Comparison of ENCODE assay signal across 23 mouse cellular contexts in the genomic region with DNA sequence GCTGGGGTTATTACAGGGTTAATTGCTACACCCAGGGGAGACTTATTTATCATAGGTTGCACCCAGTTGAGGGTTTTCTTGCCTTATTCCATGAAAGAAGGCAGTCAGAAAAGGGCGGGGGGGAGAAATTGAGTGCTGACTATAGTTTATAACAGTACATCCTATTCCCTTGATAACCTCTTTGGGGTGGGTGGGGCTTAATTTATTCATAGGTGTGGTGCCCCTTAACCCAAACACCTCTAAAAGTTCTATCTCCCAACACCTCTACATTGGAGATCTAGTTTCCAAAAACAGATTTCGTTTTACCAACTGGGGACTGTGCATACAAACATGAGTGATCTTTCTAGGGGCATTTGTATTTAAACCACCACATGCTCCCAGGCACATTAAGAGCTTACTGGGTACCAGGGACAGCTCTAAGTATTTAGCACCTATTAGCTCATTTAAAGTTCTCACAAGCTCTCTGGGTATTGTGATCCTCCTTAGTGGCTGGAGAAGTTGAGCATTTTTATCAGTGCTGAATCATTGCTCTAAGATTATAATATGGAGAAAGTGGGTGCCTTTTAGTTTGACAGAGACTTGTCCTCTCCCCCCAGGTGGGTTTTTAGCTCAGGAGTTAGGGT. TPM values are rescaled to one million over a fixed set of nuclear protein-coding genes. Genes with fewer than 3 reads are reported as not detected.
A peak's percentile ranks its signal among the peaks of the same experiment; 100 is the strongest.
DNase-seq lines count a peak whose midpoint lies in the region; ATAC-seq and TF ChIP-seq lines count a peak whose summit lies in the region.
"Had no signal": no experiment of that assay in that cellular context is flagged by ENCODE, and none has a peak within 500 bp of the region (broad histone marks: within the 10 kb centered on the region; RNA-seq: fewer than 3 reads in every experiment).

No protein-coding gene starts in this region.

- H3K27ac ChIP-seq in forebrain, embryonic 15.5 days (replicated peaks), result peak overlapping the region; percentile 86; the same call in 1 of the 2 replicates
- H3K27ac ChIP-seq in forebrain, embryonic 14.5 days (ENCODE audit: low read depth, low read length), result no peak overlapping the region
- H3K27ac ChIP-seq in limb, embryonic 13.5 days, result peak overlapping the region; percentile 34; the same call in 1 of the 2 replicates
- no peak overlapping the region for H3K27ac ChIP-seq in limb, embryonic 10.5 days
- H3K27ac ChIP-seq in stomach, embryonic 15.5 days, result peak overlapping the region; percentile 68; the same call in 1 of the 2 replicates
- H3K27ac ChIP-seq in stomach, postnatal 0 days (replicated peaks), result no peak overlapping the region
- peak overlapping the region; percentile 82; the same call in 1 of the 2 replicates for H3K27ac ChIP-seq in neural tube, embryonic 15.5 days (replicated peaks)
- H3K27ac ChIP-seq: neural tube, embryonic 12.5 days had no signal

- no peak overlapping the region for H3K9ac ChIP-seq in forebrain, embryonic 15.5 days (replicated peaks)
- no peak overlapping the region for H3K9ac ChIP-seq in forebrain, embryonic 14.5 days (ENCODE audit: low read length)
- no peak overlapping the region for H3K9ac ChIP-seq in limb, embryonic 13.5 days
- no peak overlapping the region for H3K9ac ChIP-seq in stomach, embryonic 15.5 days
- H3K9ac ChIP-seq in stomach, postnatal 0 days (ENCODE audit: low read length), result no peak overlapping the region
- no peak overlapping the region for H3K9ac ChIP-seq in neural tube, embryonic 15.5 days (replicated peaks)
- H3K9ac ChIP-seq: embryonic facial prominence, embryonic 15.5 days; heart, embryonic 12.5 days; limb, embryonic 12.5 days; neural tube, embryonic 12.5 days had no signal

- H3K27me3 ChIP-seq in forebrain, embryonic 15.5 days, result no peaks in the 10 kb centered on the region
- H3K27me3 ChIP-seq in forebrain, embryonic 14.5 days (replicated peaks; ENCODE audit: control insufficient read depth, insufficient read depth, low read length), result no peaks in the 10 kb centered on the region
- no peaks in the 10 kb centered on the region for H3K27me3 ChIP-seq in limb, embryonic 13.5 days
- H3K27me3 ChIP-seq in limb, embryonic 10.5 days (ENCODE audit: low read depth, poor library complexity, severe bottlenecking), result no peaks in the 10 kb centered on the region
- no peaks in the 10 kb centered on the region for H3K27me3 ChIP-seq in stomach, embryonic 15.5 days (replicated peaks)
- no peaks in the 10 kb centered on the region for H3K27me3 ChIP-seq in stomach, postnatal 0 days (ENCODE audit: control insufficient read depth, insufficient read depth, low read length)
- no peaks in the 10 kb centered on the region for H3K27me3 ChIP-seq in neural tube, embryonic 15.5 days (replicated peaks)
- H3K27me3 ChIP-seq: embryonic facial prominence, embryonic 15.5 days; heart, embryonic 12.5 days; limb, embryonic 12.5 days; neural tube, embryonic 12.5 days had no signal

- no peak overlapping the region for H3K4me2 ChIP-seq in forebrain, embryonic 15.5 days (replicated peaks)
- no peak overlapping the region for H3K4me2 ChIP-seq in forebrain, embryonic 14.5 days (ENCODE audit: low read length)
- no peak overlapping the region for H3K4me2 ChIP-seq in limb, embryonic 13.5 days (replicated peaks)
- no peak overlapping the region for H3K4me2 ChIP-seq in stomach, embryonic 15.5 days
- no peak overlapping the region for H3K4me2 ChIP-seq in stomach, postnatal 0 days (replicated peaks; ENCODE audit: low read depth)
- H3K4me2 ChIP-seq in neural tube, embryonic 15.5 days, result no peak overlapping the region
- H3K4me2 ChIP-seq: embryonic facial prominence, embryonic 15.5 days; heart, embryonic 12.5 days; limb, embryonic 12.5 days; neural tube, embryonic 12.5 days had no signal

- no peak for ATAC-seq in forebrain, embryonic 15.5 days (replicated peaks)
- no peak for ATAC-seq in forebrain, embryonic 14.5 days
- no peak for ATAC-seq in limb, embryonic 13.5 days (ENCODE audit: low FRiP score, low read depth)
- ATAC-seq in stomach, embryonic 15.5 days (ENCODE audit: insufficient read depth, low FRiP score, low read depth), result no peak
- ATAC-seq in stomach, postnatal 0 days (ENCODE audit: low FRiP score, low TSS enrichment), result no peak
- no peak for ATAC-seq in neural tube, embryonic 15.5 days (ENCODE audit: low FRiP score)
- ATAC-seq: hindbrain, embryonic 16.5 days; intestine, embryonic 16.5 days had no signal

- TF ChIP-seq CTCF in stomach, postnatal 0 days (IDR thresholded peaks at IDR 0.05; ENCODE audit: low read depth), result no peak

- no peaks in the 10 kb centered on the region for H3K36me3 ChIP-seq in forebrain, embryonic 15.5 days
- no peaks in the 10 kb centered on the region for H3K36me3 ChIP-seq in forebrain, embryonic 14.5 days (ENCODE audit: control insufficient read depth, insufficient read depth, low read length)
- H3K36me3 ChIP-seq in limb, embryonic 13.5 days, result no peaks in the 10 kb centered on the region
- no peaks in the 10 kb centered on the region for H3K36me3 ChIP-seq in limb, embryonic 10.5 days
- H3K36me3 ChIP-seq in stomach, embryonic 15.5 days, result no peaks in the 10 kb centered on the region
- no peaks in the 10 kb centered on the region for H3K36me3 ChIP-seq in stomach, postnatal 0 days (ENCODE audit: control insufficient read depth, insufficient read depth, low read length)
- no peaks in the 10 kb centered on the region for H3K36me3 ChIP-seq in neural tube, embryonic 15.5 days
- H3K36me3 ChIP-seq: embryonic facial prominence, embryonic 15.5 days; heart, embryonic 12.5 days; limb, embryonic 12.5 days; neural tube, embryonic 12.5 days had no signal

- H3K9me3 ChIP-seq in forebrain, embryonic 15.5 days, result no peaks in the 10 kb centered on the region
- H3K9me3 ChIP-seq in forebrain, embryonic 14.5 days (replicated peaks; ENCODE audit: control insufficient read depth, low read length), result no peaks in the 10 kb centered on the region
- no peaks in the 10 kb centered on the region for H3K9me3 ChIP-seq in limb, embryonic 13.5 days
- H3K9me3 ChIP-seq in limb, embryonic 10.5 days (replicated peaks), result no peaks in the 10 kb centered on the region
- H3K9me3 ChIP-seq in stomach, embryonic 15.5 days, result no peaks in the 10 kb centered on the region
- no peaks in the 10 kb centered on the region for H3K9me3 ChIP-seq in stomach, postnatal 0 days (ENCODE audit: control insufficient read depth, low read length)
- no peaks in the 10 kb centered on the region for H3K9me3 ChIP-seq in neural tube, embryonic 15.5 days (replicated peaks)
- H3K9me3 ChIP-seq: embryonic facial prominence, embryonic 15.5 days; heart, embryonic 12.5 days; limb, embryonic 12.5 days; neural tube, embryonic 12.5 days had no signal

- no peak for DNase-seq in forebrain, embryonic 14.5 days (ENCODE audit: low spot score)
- no peak for DNase-seq in limb, embryonic 10.5 days (ENCODE audit: low spot score)
- no peak for DNase-seq in stomach, postnatal 0 days (ENCODE audit: low spot score)
- DNase-seq in kidney, adult 9 months, result no peak
- DNase-seq: adrenal gland, adult 2 months; cerebellum, adult 18-20 months; cerebellum, postnatal 14 days; gastrocnemius, adult 2 months; heart, postnatal 4 days; kidney, postnatal 25 days; layer of hippocampus, postnatal 36 days; lung, postnatal 4 days; midbrain, embryonic 14.5 days had no signal

- H3K4me1 ChIP-seq in forebrain, embryonic 15.5 days, result peaks cover 25% of the 10 kb centered on the region
- peaks cover 5% of the 10 kb centered on the region; the same call in 1 of the 2 replicates for H3K4me1 ChIP-seq in forebrain, embryonic 14.5 days (ENCODE audit: control insufficient read depth, insufficient read depth, low read length)
- peaks cover 6% of the 10 kb centered on the region; the same call in 1 of the 2 replicates for H3K4me1 ChIP-seq in limb, embryonic 13.5 days
- H3K4me1 ChIP-seq in limb, embryonic 10.5 days, result peaks cover 4% of the 10 kb centered on the region
- no peaks in the 10 kb centered on the region for H3K4me1 ChIP-seq in stomach, embryonic 15.5 days
- H3K4me1 ChIP-seq in stomach, postnatal 0 days (replicated peaks; ENCODE audit: control insufficient read depth, insufficient read depth), result no peaks in the 10 kb centered on the region
- peaks cover 16% of the 10 kb centered on the region for H3K4me1 ChIP-seq in neural tube, embryonic 15.5 days
- H3K4me1 ChIP-seq: neural tube, embryonic 12.5 days had no signal

- H3K4me3 ChIP-seq in forebrain, embryonic 15.5 days, result no peak overlapping the region
- H3K4me3 ChIP-seq in forebrain, embryonic 14.5 days (ENCODE audit: low read depth, low read length), result no peak overlapping the region
- H3K4me3 ChIP-seq in limb, embryonic 13.5 days, result no peak overlapping the region
- no peak overlapping the region for H3K4me3 ChIP-seq in limb, embryonic 10.5 days
- no peak overlapping the region for H3K4me3 ChIP-seq in stomach, embryonic 15.5 days (replicated peaks)
- H3K4me3 ChIP-seq in stomach, postnatal 0 days (ENCODE audit: low read depth, low read length), result no peak overlapping the region
- H3K4me3 ChIP-seq in neural tube, embryonic 15.5 days (replicated peaks), result no peak overlapping the region
- H3K4me3 ChIP-seq: embryonic facial prominence, embryonic 15.5 days; gastrocnemius, adult 2 months; heart, embryonic 12.5 days; limb, embryonic 12.5 days; neural tube, embryonic 12.5 days had no signal

- 61% methylated on average over 2 of the region's 2 CpGs for WGBS in forebrain, embryonic 15.5 days
- WGBS in forebrain, embryonic 14.5 days, result 71% methylated on average over 2 of the region's 2 CpGs
- WGBS in limb, embryonic 13.5 days, result 71% methylated on average over 2 of the region's 2 CpGs
- 74% methylated on average over 2 of the region's 2 CpGs for WGBS in limb, embryonic 10.5 days
- WGBS in stomach, embryonic 15.5 days, result 69% methylated on average over 2 of the region's 2 CpGs
- 57% methylated on average over 2 of the region's 2 CpGs for WGBS in stomach, postnatal 0 days
- 69% methylated on average over 2 of the region's 2 CpGs for WGBS in neural tube, embryonic 15.5 days

- no peak for TF ChIP-seq EP300 in stomach, postnatal 0 days (optimal IDR thresholded peaks at IDR 0.05)

RNA-seq across cellular contexts. Expression of gene Tex14, which starts 23.3 kb away (rescaled TPM):
- polyA plus RNA-seq in forebrain, embryonic 15.5 days (2015; fragmentation: Nextera tagmentation; extraction: Ambion mirVana), result 0.31 TPM in 1 of 2 replicates, not detected in the other
- polyA plus RNA-seq in forebrain, embryonic 14.5 days (2014; fragmentation: Nextera tagmentation; extraction: Ambion mirVana), result 0.21 and 0.24 TPM in 2 replicates
- 0.93 and 1.3 TPM in 2 replicates for polyA plus RNA-seq in limb, embryonic 13.5 days (2015; fragmentation: Nextera tagmentation; extraction: Ambion mirVana)
- polyA plus RNA-seq in limb, embryonic 10.5 days (2016; fragmentation: Nextera tagmentation; extraction: Ambion mirVana), result 0.16 and 0.33 TPM in 2 replicates
- 0.46 and 0.59 TPM in 2 replicates for polyA plus RNA-seq in stomach, embryonic 15.5 days (2015; fragmentation: Nextera tagmentation; extraction: Ambion mirVana)
- polyA plus RNA-seq in stomach, postnatal 0 days (2015; fragmentation: Nextera tagmentation; extraction: Ambion mirVana), result 0.98 and 1.6 TPM in 2 replicates
- polyA plus RNA-seq in neural tube, embryonic 15.5 days (2015; fragmentation: Nextera tagmentation; extraction: Ambion mirVana), result 0.86 and 0.92 TPM in 2 replicates

RNA-seq across cellular contexts. Expression of gene Rad51c, which starts 23.4 kb away (rescaled TPM):
- polyA plus RNA-seq in forebrain, embryonic 15.5 days (2015; fragmentation: Nextera tagmentation; extraction: Ambion mirVana), result 6.6 and 7.2 TPM in 2 replicates
- 4.5 and 8.1 TPM in 2 replicates for polyA plus RNA-seq in forebrain, embryonic 14.5 days (2014; fragmentation: Nextera tagmentation; extraction: Ambion mirVana)
- 10.0 and 10.2 TPM in 2 replicates for polyA plus RNA-seq in limb, embryonic 13.5 days (2015; fragmentation: Nextera tagmentation; extraction: Ambion mirVana)
- polyA plus RNA-seq in limb, embryonic 10.5 days (2016; fragmentation: Nextera tagmentation; extraction: Ambion mirVana), result 11.5 and 15.4 TPM in 2 replicates
- polyA plus RNA-seq in stomach, embryonic 15.5 days (2015; fragmentation: Nextera tagmentation; extraction: Ambion mirVana), result 6.3 and 6.5 TPM in 2 replicates
- 1.7 and 1.8 TPM in 2 replicates for polyA plus RNA-seq in stomach, postnatal 0 days (2015; fragmentation: Nextera tagmentation; extraction: Ambion mirVana)
- 4.0 and 5.7 TPM in 2 replicates for polyA plus RNA-seq in neural tube, embryonic 15.5 days (2015; fragmentation: Nextera tagmentation; extraction: Ambion mirVana)

Comparison
In these comparisons a context has a peak if more than half of its experiments do, and no peak if none do; other contexts are left out.
1. H3K27ac ChIP-seq: peak in forebrain, embryonic 15.5 days (single experiment), limb, embryonic 13.5 days (single experiment), stomach, embryonic 15.5 days (single experiment) and neural tube, embryonic 15.5 days (single experiment); none in forebrain, embryonic 14.5 days (single experiment), limb, embryonic 10.5 days (single experiment) and stomach, postnatal 0 days (single experiment).